Mouse (Mus musculus) embryo, embryonic 11 days (tissue): ENCODE measurements around the gene Prpf18.

ENCODE experiments used
- DNase-seq: peaks from one replicate; pipeline ENCODE4 v3.0.0-alpha.2; 2015

Prpf18 gene

GRCm38 (mm10) chr2:4573386-4573785 lies 78.5 kb downstream of the Prpf18 start:
- DNase-seq: no peak

DNA sequence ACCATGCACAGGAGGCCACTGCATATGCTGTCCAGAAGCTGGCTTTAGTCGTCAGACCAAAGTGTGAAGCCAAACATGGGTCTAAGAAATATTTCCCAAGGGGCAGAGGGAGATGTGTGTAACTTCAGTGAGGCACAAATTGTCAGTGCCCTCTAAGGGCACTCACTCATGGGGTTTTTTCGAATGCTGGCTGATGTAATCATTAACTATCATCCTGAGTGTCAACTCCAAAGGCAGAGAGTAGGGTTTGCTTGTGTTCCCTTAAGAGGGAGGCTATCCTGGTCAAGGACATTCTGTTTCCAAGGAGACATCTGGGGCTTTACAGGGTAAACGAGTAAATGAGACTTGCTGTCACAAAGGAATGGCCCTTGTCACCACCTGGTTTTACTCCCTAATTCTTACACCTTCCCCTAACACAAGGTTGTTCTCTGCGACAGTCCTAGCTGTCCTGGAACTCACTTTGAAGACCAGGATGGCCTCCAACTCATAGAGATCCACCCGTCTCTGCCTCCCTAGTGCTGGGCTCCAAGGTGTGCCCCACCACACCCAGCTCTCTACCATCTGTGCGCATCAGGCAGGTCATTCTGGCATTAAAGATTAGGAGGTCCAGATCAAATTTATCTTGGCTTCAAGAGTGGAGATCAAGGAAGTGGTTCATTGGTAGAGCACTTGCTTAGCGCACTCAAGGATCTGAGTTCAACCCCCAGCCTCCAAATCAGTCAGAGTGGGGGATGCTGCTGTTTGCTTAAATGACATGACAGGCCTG lies 79.2 kb downstream of the Prpf18 start:
- no peak for DNase-seq
